Mouse (Mus musculus): ENCODE data around the gene Cep57.
"Not testable (repeated sequence)": the region's sequence is repeated elsewhere in the genome, so short reads cannot be mapped to it uniquely, and the experiment has no call there.

Gene Cep57

DNA sequence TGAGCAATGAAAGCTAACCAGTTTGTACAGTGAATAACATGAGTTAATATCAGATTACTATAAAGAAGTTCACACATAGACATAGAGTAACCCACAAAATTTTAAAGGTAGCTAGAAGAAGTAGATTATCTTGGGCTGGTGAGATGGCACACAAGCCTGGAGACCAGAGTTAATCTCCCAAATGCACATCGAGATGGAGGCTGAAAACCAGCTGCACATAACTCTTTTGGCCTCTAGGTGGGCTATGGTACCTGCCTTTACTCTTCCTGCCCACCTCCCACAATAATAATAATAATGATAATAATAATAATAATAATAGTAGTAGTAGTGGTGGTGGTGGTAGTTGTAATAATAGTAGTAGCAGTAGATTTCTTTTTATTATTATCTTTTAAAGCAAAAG lies 32.6 kb downstream of the Cep57 start:
- no peak for DNase-seq (ENCODE audit: low spot score)

DNA sequence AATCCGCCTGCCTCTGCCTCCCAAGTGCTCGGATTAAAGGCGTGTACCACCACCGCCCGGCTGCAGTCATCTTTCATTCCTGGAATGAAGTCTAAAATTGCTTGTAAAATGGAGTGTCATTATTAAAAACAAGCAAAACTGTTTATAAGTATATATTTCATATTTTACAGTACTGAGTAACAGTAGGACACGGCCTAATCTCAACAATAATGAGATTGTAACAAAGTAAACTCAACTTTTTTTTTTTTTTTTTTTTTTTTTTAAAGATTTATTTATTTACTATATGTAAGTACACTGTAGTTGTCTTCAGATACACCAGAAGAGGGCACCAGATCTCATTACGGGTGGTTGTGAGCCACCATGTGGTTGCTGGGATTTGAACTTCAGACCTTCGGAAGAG lies 36.0 kb downstream of the Cep57 start:
- not testable (repeated sequence) for DNase-seq (ENCODE audit: low spot score)

DNA sequence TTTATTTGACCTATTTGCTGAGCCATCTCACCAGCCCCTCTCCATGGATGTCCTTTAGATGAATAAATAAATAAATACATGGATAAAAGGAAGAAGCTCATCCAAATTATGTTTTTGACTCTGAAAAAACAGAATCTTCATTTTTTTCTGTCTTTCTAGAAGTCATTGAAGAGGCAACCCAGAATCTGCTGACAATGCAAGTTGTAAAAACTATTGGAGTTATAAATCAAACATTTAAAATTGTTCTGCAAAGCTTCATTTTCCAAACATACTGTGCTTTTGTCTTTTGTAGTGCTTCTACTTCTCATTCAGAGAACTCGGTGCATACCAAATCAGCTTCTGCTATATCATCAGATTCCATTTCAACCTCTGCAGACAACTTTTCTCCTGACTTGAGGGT lies 44.9 kb downstream of the Cep57 start:
- DNase-seq (ENCODE audit: low spot score), result no peak

DNA sequence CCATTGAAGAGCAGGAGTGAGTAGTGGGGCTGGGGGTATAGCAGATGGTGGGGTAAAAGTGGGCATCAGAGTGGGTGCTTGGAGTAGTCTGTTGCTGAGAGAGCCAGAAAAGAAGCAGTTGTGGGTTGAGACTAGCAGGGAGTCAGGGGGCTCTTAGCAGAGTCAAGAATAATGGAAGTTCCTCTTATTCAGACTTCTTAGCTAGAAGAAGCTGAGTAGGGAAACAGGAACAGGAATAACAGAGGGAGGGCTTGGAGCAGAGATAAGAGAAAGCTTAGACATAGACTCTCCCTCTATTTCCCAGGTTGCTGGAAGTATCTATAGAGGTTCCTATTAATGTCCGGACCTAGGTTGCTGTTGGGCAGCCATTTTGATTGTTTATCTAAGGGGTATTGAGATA lies 52.2 kb downstream of the Cep57 start:
- no peak for DNase-seq (ENCODE audit: low spot score)

DNA sequence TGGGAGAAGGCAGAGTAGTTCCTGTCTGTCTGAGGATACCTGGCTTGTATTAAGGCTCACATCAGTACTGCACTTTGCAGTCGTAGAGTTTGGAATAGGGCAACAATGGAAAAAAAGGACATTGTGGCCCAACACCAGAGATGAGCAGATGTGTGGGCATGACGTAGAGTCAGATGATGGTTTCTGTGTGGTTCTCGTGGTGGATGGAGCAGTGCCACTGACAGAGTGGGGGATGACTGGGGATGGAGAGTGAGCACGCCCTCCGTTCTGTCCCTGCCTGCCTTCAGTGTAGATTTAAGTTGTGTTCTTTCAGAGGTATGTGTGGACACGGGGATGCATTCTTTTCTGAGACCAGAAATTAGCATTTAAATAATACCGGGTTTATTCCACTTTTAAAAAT lies 60.3 kb downstream of the Cep57 start:
- no peak for DNase-seq (ENCODE audit: low spot score)

DNA sequence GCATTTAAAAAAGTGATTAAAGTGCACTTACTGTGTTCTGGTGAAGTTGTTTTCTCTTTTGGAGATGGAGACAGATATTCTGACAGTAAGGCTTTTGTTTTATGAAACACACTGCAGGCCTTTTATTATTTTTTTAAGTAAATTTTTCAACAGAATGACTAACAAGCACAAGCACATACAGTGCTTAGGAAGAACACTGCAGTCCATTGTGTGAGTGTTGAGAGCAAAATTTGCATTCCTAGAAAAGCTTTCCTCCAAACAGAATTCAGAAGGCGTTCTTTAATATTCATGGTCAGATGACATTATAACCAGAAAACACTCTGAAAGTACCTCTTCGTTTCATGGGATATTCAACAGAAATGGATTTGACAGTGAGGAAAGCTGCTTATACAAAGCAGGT lies 61.3 kb downstream of the Cep57 start:
- no peak for DNase-seq (ENCODE audit: low spot score)

DNA sequence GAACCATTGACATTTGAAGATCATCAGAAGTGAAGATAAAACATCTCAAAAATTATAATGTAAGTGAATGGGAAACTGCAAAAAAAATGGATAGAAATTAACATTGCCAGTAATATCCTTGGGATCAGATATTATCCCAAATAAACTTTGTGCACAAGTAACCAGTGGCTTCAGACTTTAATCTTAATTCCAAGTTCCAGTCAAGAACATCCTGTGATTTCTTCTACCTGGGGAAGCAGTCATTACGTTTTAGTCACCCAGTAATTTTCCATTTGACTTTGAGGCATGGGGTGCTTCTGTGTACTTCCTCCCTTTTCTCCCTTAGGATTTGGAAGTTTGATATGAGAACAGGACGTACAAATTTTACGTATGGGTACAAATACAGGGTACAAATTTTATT lies 66.5 kb downstream of the Cep57 start:
- no peak for DNase-seq (ENCODE audit: low spot score)

All from retina, embryonic 14.5 days (tissue).